Mouse (Mus musculus): ENCODE measurements at regions not wholly inside any gene's neighbourhood (a gene's known extent, or its start where the extent isn't known, plus 50 kb on each side); places are given as distances from the start of the nearest gene placed in this dataset.

GRCm38 (mm10) chr13:42403231-42404020 lies 102.2 kb downstream of the Edn1 start:
- Histone ChIP-seq H3K4me1 (no peaks in the 10 kb centered on the region), H3K9me3 (no peaks in the 10 kb centered on the region), H3K4me2 (no peak overlapping the region), H3K9ac (no peak overlapping the region), H3K27me3 (no peaks in the 10 kb centered on the region), H3K27ac (no peak overlapping the region), H3K4me3 (no peak overlapping the region), H3K36me3 (no peaks in the 10 kb centered on the region)
- ATAC-seq (ENCODE audit: borderline replicate concordance, extremely low read depth, low FRiP score, low TSS enrichment): no peak
- 62% methylated on average over 3 of the region's 3 CpGs for WGBS

GRCm38 (mm10) chr13:42412652-42413282 lies 111.5 kb downstream of the Edn1 start:
- no peaks in the 10 kb centered on the region for H3K36me3 ChIP-seq
- no peaks in the 10 kb centered on the region for H3K4me1 ChIP-seq

GRCm38 (mm10) chr13:42446921-42447320 lies 145.6 kb downstream of the Edn1 start:
- Histone ChIP-seq H3K27me3 (no peaks in the 10 kb centered on the region), H3K27ac (no peak overlapping the region), H3K9ac (no peak overlapping the region), H3K4me1 (no peaks in the 10 kb centered on the region), H3K36me3 (no peaks in the 10 kb centered on the region), H3K4me3 (no peak overlapping the region), H3K4me2 (no peak overlapping the region), H3K9me3 (no peaks in the 10 kb centered on the region)
- ATAC-seq (ENCODE audit: borderline replicate concordance, extremely low read depth, low FRiP score, low TSS enrichment): no peak
- WGBS: 3% methylated on average over 1 of the region's 1 CpGs

More at GRCm38 (mm10) chr13:42412652-42413282, 111.5 kb downstream of the Edn1 start:
- H3K27ac ChIP-seq: no peak overlapping the region
- no peak overlapping the region for H3K9ac ChIP-seq
- H3K4me3 ChIP-seq: no peak overlapping the region
- 89% methylated on average over 1 of the region's 1 CpGs for WGBS
- ATAC-seq (ENCODE audit: borderline replicate concordance, extremely low read depth, low FRiP score, low TSS enrichment): no peak
- H3K27me3 ChIP-seq: no peaks in the 10 kb centered on the region
- H3K4me2 ChIP-seq: no peak overlapping the region
- no peaks in the 10 kb centered on the region for H3K9me3 ChIP-seq

GRCm38 (mm10) chr13:42453665-42454064 lies 152.4 kb downstream of the Edn1 start:
- H3K36me3 ChIP-seq: no peaks in the 10 kb centered on the region
- no peaks in the 10 kb centered on the region for H3K4me1 ChIP-seq
- no peak overlapping the region for H3K27ac ChIP-seq
- 64% methylated on average over 5 of the region's 5 CpGs for WGBS
- no peak overlapping the region for H3K9ac ChIP-seq
- no peak overlapping the region for H3K4me2 ChIP-seq
- H3K4me3 ChIP-seq: no peak overlapping the region
- H3K27me3 ChIP-seq: no peaks in the 10 kb centered on the region
- H3K9me3 ChIP-seq: no peaks in the 10 kb centered on the region
- ATAC-seq (ENCODE audit: borderline replicate concordance, extremely low read depth, low FRiP score, low TSS enrichment): no peak

- no peak overlapping the region for H3K27ac ChIP-seq
These were observed 158.6 kb downstream of the Edn1 start for GRCm38 (mm10) chr13:42459892-42460291.

GRCm38 (mm10) chr13:42478825-42479224 lies 177.5 kb downstream of the Edn1 start:
- ATAC-seq (ENCODE audit: borderline replicate concordance, extremely low read depth, low FRiP score, low TSS enrichment): no peak
- H3K9ac ChIP-seq: no peak overlapping the region

More at GRCm38 (mm10) chr13:42459892-42460291, 158.6 kb downstream of the Edn1 start:
- no peak for ATAC-seq (ENCODE audit: borderline replicate concordance, extremely low read depth, low FRiP score, low TSS enrichment)
- H3K4me2 ChIP-seq: no peak overlapping the region
- no peaks in the 10 kb centered on the region for H3K27me3 ChIP-seq
- H3K4me1 ChIP-seq: no peaks in the 10 kb centered on the region
- H3K36me3 ChIP-seq: no peaks in the 10 kb centered on the region
- H3K9me3 ChIP-seq: no peaks in the 10 kb centered on the region
- WGBS: 78% methylated on average over 3 of the region's 3 CpGs
- no peak overlapping the region for H3K4me3 ChIP-seq
- no peak overlapping the region for H3K9ac ChIP-seq

GRCm38 (mm10) chr13:42490956-42491680 lies 189.3 kb upstream of the Phactr1 start:
- Histone ChIP-seq H3K9ac (no peak overlapping the region), H3K4me3 (no peak overlapping the region), H3K27ac (no peak overlapping the region), H3K4me2 (no peak overlapping the region), H3K27me3 (no peaks in the 10 kb centered on the region), H3K9me3 (no peaks in the 10 kb centered on the region), H3K4me1 (no peaks in the 10 kb centered on the region), H3K36me3 (no peaks in the 10 kb centered on the region)
- WGBS: 50% methylated on average over 4 of the region's 4 CpGs
- ATAC-seq (ENCODE audit: borderline replicate concordance, extremely low read depth, low FRiP score, low TSS enrichment): no peak

More at GRCm38 (mm10) chr13:42478825-42479224, 177.5 kb downstream of the Edn1 start:
- no peaks in the 10 kb centered on the region for H3K4me1 ChIP-seq
- H3K4me3 ChIP-seq: no peak overlapping the region
- WGBS: 74% methylated on average over 3 of the region's 3 CpGs
- no peaks in the 10 kb centered on the region for H3K9me3 ChIP-seq
- H3K4me2 ChIP-seq: no peak overlapping the region
- H3K27me3 ChIP-seq: no peaks in the 10 kb centered on the region
- no peak overlapping the region for H3K27ac ChIP-seq
- H3K36me3 ChIP-seq: no peaks in the 10 kb centered on the region

- ATAC-seq (ENCODE audit: borderline replicate concordance, extremely low read depth, low FRiP score, low TSS enrichment): no peak
- Histone ChIP-seq H3K9me3 (no peaks in the 10 kb centered on the region), H3K27me3 (no peaks in the 10 kb centered on the region), H3K4me1 (no peaks in the 10 kb centered on the region), H3K4me2 (no peak overlapping the region), H3K9ac (no peak overlapping the region), H3K4me3 (no peak overlapping the region), H3K27ac (no peak overlapping the region), H3K36me3 (no peaks in the 10 kb centered on the region)
- 47% methylated on average over 5 of the region's 5 CpGs for WGBS
These were observed 186.1 kb upstream of the Phactr1 start for GRCm38 (mm10) chr13:42494371-42494770.

- WGBS: 72% methylated on average over 4 of the region's 4 CpGs
- no peaks in the 10 kb centered on the region for H3K9me3 ChIP-seq
- no peak overlapping the region for H3K9ac ChIP-seq
- no peak overlapping the region for H3K27ac ChIP-seq
- no peak for ATAC-seq (ENCODE audit: borderline replicate concordance, extremely low read depth, low FRiP score, low TSS enrichment)
- no peaks in the 10 kb centered on the region for H3K36me3 ChIP-seq
- H3K27me3 ChIP-seq: no peaks in the 10 kb centered on the region
- no peak overlapping the region for H3K4me3 ChIP-seq
- no peaks in the 10 kb centered on the region for H3K4me1 ChIP-seq
- no peak overlapping the region for H3K4me2 ChIP-seq
These were observed 182.1 kb upstream of the Phactr1 start for GRCm38 (mm10) chr13:42498351-42498750.

- Histone ChIP-seq H3K4me3 (no peak overlapping the region), H3K27me3 (no peaks in the 10 kb centered on the region), H3K27ac (no peak overlapping the region), H3K36me3 (no peaks in the 10 kb centered on the region), H3K4me2 (no peak overlapping the region), H3K9ac (no peak overlapping the region), H3K4me1 (no peaks in the 10 kb centered on the region), H3K9me3 (no peaks in the 10 kb centered on the region)
- ATAC-seq (ENCODE audit: borderline replicate concordance, extremely low read depth, low FRiP score, low TSS enrichment): no peak
- WGBS: 91% methylated on average over 5 of the region's 5 CpGs
These were observed 172.9 kb upstream of the Phactr1 start for GRCm38 (mm10) chr13:42507535-42507934.

GRCm38 (mm10) chr13:42518686-42519085 lies 161.7 kb upstream of the Phactr1 start:
- WGBS: 53% methylated on average over 4 of the region's 4 CpGs
- no peak overlapping the region for H3K4me3 ChIP-seq

GRCm38 (mm10) chr13:42522553-42522952 lies 157.9 kb upstream of the Phactr1 start:
- Histone ChIP-seq H3K4me2 (no peak overlapping the region), H3K27me3 (no peaks in the 10 kb centered on the region), H3K9me3 (no peaks in the 10 kb centered on the region), H3K36me3 (no peaks in the 10 kb centered on the region), H3K4me1 (peaks cover 19% of the 10 kb centered on the region), H3K9ac (no peak overlapping the region), H3K4me3 (no peak overlapping the region), H3K27ac (no peak overlapping the region)
- ATAC-seq (ENCODE audit: borderline replicate concordance, extremely low read depth, low FRiP score, low TSS enrichment): no peak

More at GRCm38 (mm10) chr13:42518686-42519085, 161.7 kb upstream of the Phactr1 start:
- no peak for ATAC-seq (ENCODE audit: borderline replicate concordance, extremely low read depth, low FRiP score, low TSS enrichment)
- no peak overlapping the region for H3K27ac ChIP-seq
- H3K27me3 ChIP-seq: no peaks in the 10 kb centered on the region
- no peak overlapping the region for H3K4me2 ChIP-seq
- H3K9me3 ChIP-seq: no peaks in the 10 kb centered on the region
- H3K4me1 ChIP-seq: no peaks in the 10 kb centered on the region
- no peaks in the 10 kb centered on the region for H3K36me3 ChIP-seq
- no peak overlapping the region for H3K9ac ChIP-seq

Data from lung, embryonic 15.5 days (tissue).